Mouse (Mus musculus): ENCODE results near the gene Tmem205. TPM values are rescaled to one million over a fixed set of nuclear protein-coding genes. Genes with fewer than 3 reads are reported as not detected.

The Tmem205 gene
- total and polyA plus RNA-seq, 2 experiments from 2014 or later, result 52.0 to 56.2 TPM

DNA sequence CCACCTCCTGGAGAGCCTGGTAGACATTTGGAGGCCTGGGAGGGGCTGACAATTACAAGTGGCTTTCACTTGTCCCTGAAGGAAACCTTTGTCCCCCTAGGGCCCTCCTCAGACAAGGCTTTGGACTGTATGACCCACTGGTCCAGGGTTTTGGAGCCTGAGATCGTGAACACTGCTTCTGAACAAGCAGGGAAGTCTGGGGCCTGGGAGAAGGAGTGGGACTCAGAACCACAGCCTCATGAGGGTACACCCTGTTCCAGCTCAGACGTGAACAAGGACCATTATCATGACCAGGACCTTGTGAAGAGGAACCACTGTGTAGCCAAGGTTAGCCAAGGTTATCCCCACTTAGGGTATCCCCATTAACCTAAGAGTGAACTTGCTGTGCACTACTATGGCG lies 1.9 kb upstream of the Tmem205 start:
- no peaks in the 10 kb centered on the region for H3K36me3 ChIP-seq (ENCODE audit: insufficient read depth, low read length)
- DNase-seq (ENCODE audit: low spot score) (no peak), ATAC-seq (no peak)
- H3K9ac ChIP-seq (replicated peaks; ENCODE audit: low read length), result no peak overlapping the region
- H3K27ac ChIP-seq, result no peak overlapping the region
- H3K9me3 ChIP-seq (ENCODE audit: low read length), result no peaks in the 10 kb centered on the region
- H3K4me1 ChIP-seq (ENCODE audit: insufficient read depth, low read length), result peaks cover 6% of the 10 kb centered on the region
- no peaks in the 10 kb centered on the region for H3K27me3 ChIP-seq (ENCODE audit: insufficient read depth, low read length)
- 87% methylated on average over 3 of the region's 3 CpGs for WGBS
- H3K4me3 ChIP-seq (ENCODE audit: low read length), result no peak overlapping the region
- TF ChIP-seq CTCF (IDR thresholded peaks at IDR 0.05; ENCODE audit: low read depth), result no peak
- no peak overlapping the region for H3K4me2 ChIP-seq (ENCODE audit: low read depth, low read length)

DNA sequence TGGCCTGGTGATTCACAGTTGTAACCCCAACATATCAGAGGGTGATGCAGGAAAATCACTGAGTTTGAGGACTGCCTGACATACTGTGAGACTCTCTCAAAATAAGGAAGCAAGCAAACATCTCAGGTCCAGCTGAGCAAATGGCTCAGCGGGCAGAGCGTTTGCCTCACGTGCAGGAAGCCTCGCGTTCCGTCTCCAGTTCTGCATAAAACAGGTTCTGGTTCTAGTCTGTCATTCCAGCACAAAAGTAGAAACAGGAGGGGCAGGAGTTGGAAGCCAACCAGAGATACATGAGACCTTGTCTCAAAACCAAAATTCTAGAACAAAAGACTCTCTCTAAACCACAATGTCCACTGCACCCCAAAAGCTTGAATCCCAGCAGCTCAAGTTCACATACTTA lies 572 bp downstream of the Tmem205 start:
- ATAC-seq (0 out of 2 replicates have a peak, but pooled peaks have one; percentile 0), DNase-seq (ENCODE audit: low spot score) (no peak)
- Histone ChIP-seq H3K9me3 (ENCODE audit: low read length) (no peaks in the 10 kb centered on the region), H3K9ac (replicated peaks; ENCODE audit: low read length) (peak overlapping the region; percentile 58), H3K36me3 (ENCODE audit: insufficient read depth, low read length) (no peaks in the 10 kb centered on the region), H3K27me3 (ENCODE audit: insufficient read depth, low read length) (no peaks in the 10 kb centered on the region), H3K27ac (peak overlapping the region; percentile 80), H3K4me2 (ENCODE audit: low read depth, low read length) (peak overlapping the region; percentile 67), H3K4me1 (ENCODE audit: insufficient read depth, low read length) (peaks cover 6% of the 10 kb centered on the region), H3K4me3 (ENCODE audit: low read length) (peak overlapping the region; percentile 51)
- 0% methylated on average over 6 of the region's 6 CpGs for WGBS
- no peak for TF ChIP-seq CTCF (IDR thresholded peaks at IDR 0.05; ENCODE audit: low read depth)

DNA sequence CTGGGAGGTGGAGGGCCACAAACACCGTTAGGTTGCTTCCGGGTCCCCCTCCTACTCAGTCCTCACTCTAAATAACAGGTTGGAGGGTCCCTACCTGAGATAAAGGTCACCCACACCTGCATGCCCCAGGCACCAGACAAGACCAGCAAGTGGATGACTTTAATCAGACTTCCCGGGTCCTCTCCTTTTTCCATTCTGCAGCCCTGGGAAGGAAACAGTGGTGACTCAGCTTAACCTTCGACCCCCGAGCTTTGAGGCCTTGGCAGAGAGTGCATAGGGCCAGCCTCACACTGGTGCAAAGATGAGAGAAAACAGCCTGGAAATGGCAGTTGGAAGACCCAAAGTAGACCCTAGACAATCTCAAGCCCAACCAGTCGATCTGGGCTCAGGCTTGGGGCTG lies 1.2 kb downstream of the Tmem205 start:
- WGBS, result 81% methylated on average over 6 of the region's 6 CpGs
- H3K36me3 ChIP-seq (ENCODE audit: insufficient read depth, low read length), result no peaks in the 10 kb centered on the region
- no peaks in the 10 kb centered on the region for H3K27me3 ChIP-seq (ENCODE audit: insufficient read depth, low read length)
- no peaks in the 10 kb centered on the region for H3K9me3 ChIP-seq (ENCODE audit: low read length)
- no peak overlapping the region; the same call in 1 of the 2 replicates for H3K9ac ChIP-seq (replicated peaks; ENCODE audit: low read length)
- H3K4me2 ChIP-seq (ENCODE audit: low read depth, low read length), result peak overlapping the region; percentile 67
- ATAC-seq (no peak), DNase-seq (ENCODE audit: low spot score) (no peak)
- no peak for TF ChIP-seq CTCF (IDR thresholded peaks at IDR 0.05; ENCODE audit: low read depth)
- no peak overlapping the region; the same call in 1 of the 2 replicates for H3K27ac ChIP-seq
- peak overlapping the region; percentile 51; the same call in 1 of the 2 replicates for H3K4me3 ChIP-seq (ENCODE audit: low read length)
- peaks cover 6% of the 10 kb centered on the region for H3K4me1 ChIP-seq (ENCODE audit: insufficient read depth, low read length)

DNA sequence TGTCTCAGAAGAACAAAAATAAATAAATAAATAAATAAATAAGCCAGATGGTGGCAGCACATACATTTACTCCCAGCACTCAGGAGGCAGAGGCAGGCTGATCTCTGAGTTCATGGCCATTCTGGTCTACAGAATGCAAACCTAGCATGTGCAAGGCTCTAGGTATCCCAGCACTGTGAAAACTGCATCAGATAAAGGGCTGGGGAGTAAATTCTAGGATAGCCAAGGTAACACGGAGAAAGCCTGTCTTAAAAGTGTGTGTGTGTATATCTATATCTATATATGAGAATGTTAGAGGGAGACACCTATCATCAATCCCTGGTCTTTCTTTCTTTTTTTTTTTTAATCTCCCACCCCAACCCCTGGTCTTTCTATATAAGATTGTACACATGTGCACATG lies 1.9 kb downstream of the Tmem205 start:
- no peaks in the 10 kb centered on the region for H3K36me3 ChIP-seq (ENCODE audit: insufficient read depth, low read length)
- H3K4me3 ChIP-seq (ENCODE audit: low read length), result no peak overlapping the region
- H3K9me3 ChIP-seq (ENCODE audit: low read length), result no peaks in the 10 kb centered on the region
- no peak overlapping the region for H3K4me2 ChIP-seq (ENCODE audit: low read depth, low read length)
- peaks cover 6% of the 10 kb centered on the region for H3K4me1 ChIP-seq (ENCODE audit: insufficient read depth, low read length)
- TF ChIP-seq CTCF (IDR thresholded peaks at IDR 0.05; ENCODE audit: low read depth), result no peak
- no peaks in the 10 kb centered on the region for H3K27me3 ChIP-seq (ENCODE audit: insufficient read depth, low read length)
- no peak overlapping the region for H3K9ac ChIP-seq (replicated peaks; ENCODE audit: low read length)
- H3K27ac ChIP-seq, result no peak overlapping the region
- DNase-seq (ENCODE audit: low spot score) (no peak), ATAC-seq (no peak)
- 100% methylated on average over 1 of the region's 1 CpGs for WGBS

DNA sequence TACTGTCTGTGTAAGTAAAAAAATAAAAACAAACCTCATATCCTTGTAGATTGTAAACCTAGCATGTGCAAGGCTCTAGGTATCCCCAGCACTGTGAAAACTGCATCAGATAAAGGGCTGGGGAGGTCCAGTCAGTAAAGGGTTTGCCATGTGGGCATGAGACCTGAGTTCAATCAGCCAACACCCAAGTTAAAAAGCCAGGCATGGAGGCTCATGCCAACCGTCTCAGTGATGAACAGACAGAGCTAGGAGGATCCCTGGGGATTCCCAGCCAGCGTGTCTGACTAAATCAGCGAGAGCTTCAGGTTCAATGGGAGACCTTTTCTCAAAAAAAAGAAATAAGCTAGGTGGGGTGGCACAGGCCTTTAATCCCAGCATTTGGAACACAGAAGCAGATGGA lies 2.3 kb downstream of the Tmem205 start:
- H3K4me2 ChIP-seq (ENCODE audit: low read depth, low read length), result no peak overlapping the region
- no peak overlapping the region for H3K4me3 ChIP-seq (ENCODE audit: low read length)
- DNase-seq (ENCODE audit: low spot score) (no peak), ATAC-seq (no peak)
- no peaks in the 10 kb centered on the region for H3K27me3 ChIP-seq (ENCODE audit: insufficient read depth, low read length)
- no peaks in the 10 kb centered on the region for H3K36me3 ChIP-seq (ENCODE audit: insufficient read depth, low read length)
- TF ChIP-seq CTCF (IDR thresholded peaks at IDR 0.05; ENCODE audit: low read depth), result no peak
- H3K9ac ChIP-seq (replicated peaks; ENCODE audit: low read length), result no peak overlapping the region
- no peak overlapping the region for H3K27ac ChIP-seq
- WGBS, result 85% methylated on average over 3 of the region's 3 CpGs
- H3K9me3 ChIP-seq (ENCODE audit: low read length), result no peaks in the 10 kb centered on the region
- peaks cover 6% of the 10 kb centered on the region for H3K4me1 ChIP-seq (ENCODE audit: insufficient read depth, low read length)

DNA sequence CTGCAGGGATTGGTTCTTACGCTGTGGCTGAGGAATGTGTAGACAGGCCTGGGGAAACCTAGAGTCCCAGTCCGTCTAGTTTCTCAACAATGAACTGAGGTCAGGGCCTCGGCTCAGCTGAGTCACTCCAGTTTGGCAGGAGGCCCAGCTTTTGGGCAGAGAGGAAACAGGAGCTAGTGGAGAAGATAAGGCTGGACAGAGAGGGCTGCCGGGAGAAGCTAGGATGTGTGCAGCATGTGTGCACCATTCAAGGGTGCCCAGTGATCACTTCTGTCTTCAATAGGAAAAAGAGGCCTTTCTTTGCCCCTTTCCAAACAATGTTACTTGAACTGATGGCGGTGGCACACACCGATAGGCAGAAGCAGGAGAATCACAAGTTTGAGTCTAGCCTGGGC lies 3.3 kb downstream of the Tmem205 start:
- no peaks in the 10 kb centered on the region for H3K9me3 ChIP-seq (ENCODE audit: low read length)
- H3K27me3 ChIP-seq (ENCODE audit: insufficient read depth, low read length), result no peaks in the 10 kb centered on the region
- no peaks in the 10 kb centered on the region for H3K36me3 ChIP-seq (ENCODE audit: insufficient read depth, low read length)
- no peak overlapping the region for H3K4me2 ChIP-seq (ENCODE audit: low read depth, low read length)
- H3K9ac ChIP-seq (replicated peaks; ENCODE audit: low read length), result no peak overlapping the region
- no peak for ATAC-seq
- peak; percentile 28 for DNase-seq (ENCODE audit: low spot score)
- no peak for TF ChIP-seq CTCF (IDR thresholded peaks at IDR 0.05; ENCODE audit: low read depth)
- WGBS, result 59% methylated on average over 6 of the region's 6 CpGs
- no peak overlapping the region for H3K4me3 ChIP-seq (ENCODE audit: low read length)
- H3K27ac ChIP-seq, result no peak overlapping the region
- H3K4me1 ChIP-seq (ENCODE audit: insufficient read depth, low read length), result peaks cover 6% of the 10 kb centered on the region

DNA sequence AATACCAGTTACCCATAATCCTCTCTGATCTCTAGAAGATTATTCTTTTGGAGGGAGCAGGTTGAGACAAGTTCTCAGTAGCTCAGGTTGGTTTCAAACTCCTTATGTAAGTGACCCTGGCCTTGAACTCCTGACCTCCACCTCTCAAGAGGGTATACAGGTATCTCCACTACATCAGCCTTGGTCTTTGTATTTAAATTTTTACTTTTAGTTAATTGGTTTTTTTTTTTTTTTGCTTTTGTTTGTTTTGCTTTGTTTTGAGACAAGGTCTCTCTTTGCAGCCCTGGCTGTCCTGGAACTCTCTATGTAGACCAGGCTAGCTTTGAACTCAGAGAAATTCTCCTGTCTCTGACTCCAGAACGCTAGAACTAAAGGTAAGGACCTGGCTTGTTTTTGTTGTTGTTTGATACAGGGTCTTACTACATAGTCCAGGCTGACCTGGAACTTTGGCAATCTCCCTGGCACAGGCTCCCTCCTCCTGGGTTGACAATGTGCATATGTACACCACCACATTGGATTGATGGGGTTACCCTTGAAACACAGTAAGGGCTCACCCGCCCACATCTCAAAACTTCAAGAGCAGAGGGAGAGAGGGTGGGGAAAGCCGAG lies 3.8 kb downstream of the Tmem205 start:
- Histone ChIP-seq H3K9ac (replicated peaks; ENCODE audit: low read length) (no peak overlapping the region), H3K4me2 (ENCODE audit: low read depth, low read length) (no peak overlapping the region), H3K27me3 (ENCODE audit: insufficient read depth, low read length) (no peaks in the 10 kb centered on the region), H3K27ac (no peak overlapping the region), H3K4me1 (ENCODE audit: insufficient read depth, low read length) (peaks cover 6% of the 10 kb centered on the region), H3K36me3 (ENCODE audit: insufficient read depth, low read length) (no peaks in the 10 kb centered on the region), H3K4me3 (ENCODE audit: low read length) (no peak overlapping the region), H3K9me3 (ENCODE audit: low read length) (no peaks in the 10 kb centered on the region)
- 69% methylated on average over 3 of the region's 3 CpGs for WGBS
- ATAC-seq (no peak), DNase-seq (ENCODE audit: low spot score) (no peak)
- no peak for TF ChIP-seq CTCF (IDR thresholded peaks at IDR 0.05; ENCODE audit: low read depth)
